Mouse (Mus musculus) midbrain, embryonic 12.5 days (tissue): ENCODE results near the gene Cdh4. TPM values are rescaled to one million over a fixed set of nuclear protein-coding genes. Genes with fewer than 3 reads are reported as not detected.
A peak's percentile ranks its signal among the peaks of the same experiment; 100 is the strongest.

ENCODE experiments used
- ATAC-seq: fragments of 200-750 bp; cut with Nextera tagmentation; 2 replicates; pipeline ENCODE4 v1.8.0; 2017; ENCODE audit warnings: low read depth, moderate TSS enrichment, moderate library complexity; ENCODE audit not compliant: low FRiP score
- H3K27ac ChIP-seq: fragments of 300-500 bp; sonication (generic); replicated peaks from 2 replicates; pipeline ENCODE4 v1.5.1; 2016; ENCODE audit warnings: mild to moderate bottlenecking
- H3K27me3 ChIP-seq: fragments of 300-500 bp; sonication (generic); 2 replicates; pipeline ENCODE4 v1.6.1; 2016; ENCODE audit warnings: mild to moderate bottlenecking
- H3K36me3 ChIP-seq: fragments of 300-500 bp; sonication (generic); 2 replicates; pipeline ENCODE4 v1.6.1; 2016
- H3K4me1 ChIP-seq: fragments of 300-500 bp; sonication (generic); 2 replicates; pipeline ENCODE4 v1.6.1; 2016
- H3K4me2 ChIP-seq: fragments of 300-500 bp; sonication (generic); replicated peaks from 2 replicates; pipeline ENCODE4 v1.6.1; 2016; ENCODE audit warnings: mild to moderate bottlenecking, moderate library complexity
- H3K4me3 ChIP-seq: fragments of 300-500 bp; sonication (generic); 2 replicates; pipeline ENCODE4 v1.5.1; 2016; ENCODE audit warnings: mild to moderate bottlenecking
- H3K9ac ChIP-seq: fragments of 300-500 bp; sonication (generic); replicated peaks from 2 replicates; pipeline ENCODE4 v1.6.1; 2016; ENCODE audit warnings: mild to moderate bottlenecking, moderate library complexity
- H3K9me3 ChIP-seq: fragments of 300-500 bp; sonication (generic); 2 replicates; pipeline ENCODE4 v1.6.1; 2016; ENCODE audit warnings: mild to moderate bottlenecking
- WGBS: fragments of 180-500 bp; shearing (Covaris S2); methylation state at CpG from one replicate; pipeline ENCODE4 v1.1.7; 2016; 5-methylcytosine and 5-hydroxymethylcytosine counted together
- polyA plus RNA-seq: library from polyadenylated mRNA; unstranded; fragments of >200 nt; fragmentation: Nextera tagmentation; extraction: Ambion mirVana; gene quantifications from 2 replicates; pipeline ENCODE4 v1.2.1, GENCODE M21; 2016

Cdh4 gene
- polyA plus RNA-seq, 1 experiment from 2014 or later, result 18.2 TPM

DNA sequence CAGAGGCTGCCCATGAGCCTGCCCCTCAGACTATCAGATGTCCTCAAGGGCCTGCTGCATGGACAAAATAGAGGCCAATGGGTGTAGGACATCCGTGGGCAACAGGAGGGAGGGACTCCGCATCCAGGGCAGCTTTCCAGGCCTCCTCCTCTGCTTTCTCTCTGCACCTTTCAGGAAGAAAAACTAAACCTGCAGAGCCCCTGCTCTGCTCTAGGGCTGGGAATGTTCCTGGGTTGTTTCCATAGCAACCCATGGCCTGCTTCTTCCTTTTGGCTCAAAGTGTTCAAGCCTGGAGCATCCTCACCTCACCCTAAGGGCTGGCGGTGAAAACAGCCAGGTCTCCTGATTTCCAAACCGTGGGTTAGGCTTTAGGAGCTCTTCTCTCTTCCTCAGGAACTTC is 414.9 kb downstream of the Cdh4 start:
- Histone ChIP-seq H3K27ac (no peak overlapping the region), H3K9ac (no peak overlapping the region), H3K27me3 (peaks cover 7% of the 10 kb centered on the region; the same call in 1 of the 2 replicates), H3K9me3 (no peaks in the 10 kb centered on the region), H3K4me1 (peaks cover 33% of the 10 kb centered on the region), H3K4me3 (no peak overlapping the region), H3K4me2 (no peak overlapping the region), H3K36me3 (no peaks in the 10 kb centered on the region)
- 66% methylated on average over 4 of the region's 4 CpGs for WGBS
- ATAC-seq, result no peak

DNA sequence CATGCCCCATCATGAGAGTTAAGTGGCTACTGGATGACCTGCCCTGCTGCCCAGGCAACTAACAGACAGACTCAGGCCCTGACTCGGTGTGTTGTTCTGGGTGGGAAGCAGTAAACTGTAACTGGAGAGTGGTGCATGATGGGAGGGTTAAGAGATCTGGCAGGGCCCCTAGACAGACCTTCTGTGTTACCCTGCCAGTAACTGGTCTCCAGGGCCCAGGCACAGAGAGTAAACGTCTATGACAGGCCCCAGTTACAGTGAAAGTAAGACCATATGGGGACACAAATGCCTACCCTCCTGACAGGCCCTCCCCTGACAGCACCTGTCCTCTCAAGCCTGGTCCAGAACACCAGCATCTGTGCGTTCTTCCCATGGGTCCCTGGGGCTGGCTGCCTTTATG is 420.4 kb downstream of the Cdh4 start:
- H3K4me2 ChIP-seq, result no peak overlapping the region
- no peak overlapping the region for H3K4me3 ChIP-seq
- H3K36me3 ChIP-seq, result no peaks in the 10 kb centered on the region
- H3K9me3 ChIP-seq, result no peaks in the 10 kb centered on the region
- 91% methylated on average over 3 of the region's 3 CpGs for WGBS
- no peak for ATAC-seq
- no peaks in the 10 kb centered on the region for H3K4me1 ChIP-seq
- no peak overlapping the region for H3K27ac ChIP-seq
- peaks cover 11% of the 10 kb centered on the region; the same call in 1 of the 2 replicates for H3K27me3 ChIP-seq
- H3K9ac ChIP-seq, result no peak overlapping the region

DNA sequence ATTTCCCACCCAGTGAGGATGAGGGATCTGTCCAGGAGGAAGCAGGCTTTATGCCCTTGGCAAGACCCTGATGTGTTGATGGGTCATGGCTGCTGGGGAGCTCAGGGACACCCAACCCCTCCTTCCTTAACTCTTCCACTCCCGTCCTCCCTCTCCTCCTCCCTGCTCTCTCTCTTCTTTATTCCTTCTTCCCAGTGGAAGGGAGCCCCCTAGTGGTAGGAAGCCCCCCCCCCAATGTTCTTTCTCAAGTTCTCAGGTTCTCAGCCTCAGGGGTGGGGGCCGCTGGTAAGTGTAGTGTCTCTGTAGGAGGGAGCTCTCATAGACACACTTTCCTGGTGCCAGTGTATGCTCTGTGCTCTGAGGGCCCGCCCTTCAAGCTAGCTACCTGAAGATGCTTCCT is 421.0 kb downstream of the Cdh4 start:
- Histone ChIP-seq H3K36me3 (no peaks in the 10 kb centered on the region), H3K4me3 (no peak overlapping the region), H3K27ac (no peak overlapping the region), H3K9ac (no peak overlapping the region), H3K4me1 (no peaks in the 10 kb centered on the region), H3K27me3 (peaks cover 11% of the 10 kb centered on the region), H3K4me2 (no peak overlapping the region), H3K9me3 (no peaks in the 10 kb centered on the region)
- ATAC-seq, result no peak
- WGBS, result 70% methylated on average over 3 of the region's 3 CpGs

DNA sequence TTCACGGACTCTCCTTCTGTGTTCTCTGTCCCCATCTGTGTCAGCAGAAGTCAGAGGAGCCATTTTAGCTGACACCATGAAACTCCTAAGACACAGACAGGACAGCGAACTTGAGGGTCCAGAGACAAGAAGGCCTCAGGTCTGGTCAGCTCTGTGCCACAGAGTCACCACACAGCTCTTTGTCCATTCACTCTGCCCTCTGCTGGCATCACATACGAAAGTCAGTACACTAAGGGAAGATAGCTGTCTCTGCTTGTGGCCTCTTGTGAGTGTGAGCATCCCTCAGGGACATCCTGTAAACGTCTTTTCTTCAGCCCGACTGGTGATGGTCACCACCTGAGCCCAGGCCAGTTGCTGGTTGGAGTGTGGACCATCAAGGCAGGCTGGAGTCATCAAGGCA is 422.9 kb downstream of the Cdh4 start:
- no peak overlapping the region for H3K4me2 ChIP-seq
- H3K9me3 ChIP-seq, result no peaks in the 10 kb centered on the region
- peaks cover 11% of the 10 kb centered on the region for H3K27me3 ChIP-seq
- no peak overlapping the region for H3K9ac ChIP-seq
- H3K36me3 ChIP-seq, result no peaks in the 10 kb centered on the region
- H3K27ac ChIP-seq, result no peak overlapping the region
- H3K4me3 ChIP-seq, result no peak overlapping the region
- peaks cover 7% of the 10 kb centered on the region for H3K4me1 ChIP-seq
- no peak for ATAC-seq
- WGBS, result 72% methylated on average over 5 of the region's 5 CpGs

DNA sequence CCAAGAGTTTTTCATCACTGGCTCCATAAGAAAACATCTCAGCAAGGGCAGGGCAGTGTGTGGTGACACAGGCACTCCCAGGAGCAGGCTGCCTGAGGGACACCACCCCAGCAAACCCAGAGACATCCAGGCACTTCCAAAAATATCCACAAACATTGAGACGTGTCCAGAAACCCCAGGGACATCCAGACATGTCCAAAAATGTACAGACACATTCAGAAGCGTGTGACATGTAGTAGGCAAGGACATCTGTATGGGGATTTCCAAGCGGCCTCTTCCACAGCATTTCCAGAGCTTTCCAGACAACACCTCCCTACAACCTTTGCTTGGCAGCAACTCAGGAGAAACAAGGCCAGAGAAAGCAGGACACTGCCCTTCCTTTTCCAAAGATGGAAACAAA is 425.4 kb downstream of the Cdh4 start:
- H3K4me1 ChIP-seq, result peaks cover 7% of the 10 kb centered on the region
- H3K9me3 ChIP-seq, result no peaks in the 10 kb centered on the region
- no peak overlapping the region for H3K4me3 ChIP-seq
- H3K27me3 ChIP-seq, result peaks cover 3% of the 10 kb centered on the region; the same call in 1 of the 2 replicates
- H3K9ac ChIP-seq, result no peak overlapping the region
- H3K36me3 ChIP-seq, result no peaks in the 10 kb centered on the region
- H3K27ac ChIP-seq, result no peak overlapping the region
- 80% methylated on average over 3 of the region's 3 CpGs for WGBS
- ATAC-seq, result no peak
- H3K4me2 ChIP-seq, result no peak overlapping the region

DNA sequence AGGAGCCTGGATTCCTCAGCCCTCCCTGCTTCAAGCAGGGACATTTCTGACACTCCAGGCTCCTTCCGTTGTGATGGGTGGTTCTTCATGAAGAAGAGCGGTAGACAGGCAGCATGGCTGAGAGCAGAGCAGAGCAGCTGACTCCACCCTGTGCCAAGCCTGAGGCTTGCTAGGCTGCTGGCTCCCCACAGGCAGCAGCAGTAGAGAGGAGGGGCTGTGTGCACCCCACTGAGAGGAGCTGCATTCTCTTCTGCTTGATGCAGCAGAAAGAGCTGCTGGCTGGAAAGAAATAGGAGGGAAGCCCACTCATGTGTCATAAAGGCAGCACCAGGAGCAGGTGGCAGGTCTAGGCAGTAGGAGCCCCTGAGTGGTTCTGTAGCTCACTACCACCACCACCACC is 427.6 kb downstream of the Cdh4 start:
- H3K9me3 ChIP-seq, result no peaks in the 10 kb centered on the region
- peaks cover 7% of the 10 kb centered on the region for H3K4me1 ChIP-seq
- H3K4me3 ChIP-seq, result no peak overlapping the region
- H3K27ac ChIP-seq, result 0 out of 2 replicates have a peak overlapping the region, but pooled peaks have one; percentile 39
- peaks cover 5% of the 10 kb centered on the region for H3K27me3 ChIP-seq
- H3K9ac ChIP-seq, result no peak overlapping the region
- ATAC-seq, result no peak
- H3K4me2 ChIP-seq, result no peak overlapping the region
- WGBS, result 14% methylated on average over 2 of the region's 2 CpGs
- H3K36me3 ChIP-seq, result no peaks in the 10 kb centered on the region

DNA sequence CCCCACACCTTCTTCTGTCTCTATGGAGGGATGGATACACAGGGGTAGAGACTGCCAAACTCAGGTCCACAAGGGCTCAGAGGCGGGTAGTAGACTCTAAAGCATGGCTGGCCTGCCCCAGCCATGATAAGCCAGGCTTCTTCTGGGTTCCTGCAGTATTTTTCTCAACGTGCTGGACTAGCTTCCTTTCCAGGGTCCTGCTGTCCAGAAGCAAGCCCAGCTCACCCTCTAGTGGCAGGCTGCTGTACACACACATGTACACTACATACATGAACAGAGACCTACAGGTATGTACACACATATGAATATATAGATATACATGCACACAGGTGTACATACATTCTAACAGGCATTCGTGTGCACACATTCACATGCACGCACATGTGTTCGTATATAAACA is 430.5 kb downstream of the Cdh4 start:
- WGBS, result 70% methylated on average over 5 of the region's 5 CpGs
- Histone ChIP-seq H3K4me3 (no peak overlapping the region), H3K9me3 (no peaks in the 10 kb centered on the region), H3K4me2 (no peak overlapping the region), H3K27me3 (peaks cover 5% of the 10 kb centered on the region), H3K36me3 (no peaks in the 10 kb centered on the region), H3K27ac (no peak overlapping the region), H3K4me1 (peaks cover 7% of the 10 kb centered on the region), H3K9ac (no peak overlapping the region)
- ATAC-seq, result no peak

DNA sequence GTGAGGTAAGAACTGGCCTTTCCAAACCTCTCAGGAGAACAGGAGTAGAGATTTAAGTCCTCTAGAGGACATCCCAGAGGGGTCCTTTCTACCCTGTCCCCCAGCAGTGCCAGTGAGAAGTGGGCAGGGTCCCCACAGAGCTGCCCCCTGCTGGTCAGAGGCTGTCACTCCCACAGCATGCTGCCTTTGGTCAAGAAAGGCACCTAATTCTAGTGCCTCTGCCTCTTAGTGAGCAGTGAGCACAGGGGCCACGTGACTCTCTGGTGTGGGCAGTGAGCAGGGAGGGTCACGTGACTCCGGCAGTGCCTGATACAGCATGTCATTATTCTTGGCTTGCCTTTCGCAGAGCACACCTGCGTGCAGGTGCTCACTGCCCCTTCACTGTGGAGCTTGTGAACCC is 431.1 kb downstream of the Cdh4 start:
- no peak overlapping the region for H3K9ac ChIP-seq
- no peaks in the 10 kb centered on the region for H3K36me3 ChIP-seq
- no peaks in the 10 kb centered on the region for H3K9me3 ChIP-seq
- H3K27me3 ChIP-seq, result peaks cover 5% of the 10 kb centered on the region; the same call in 1 of the 2 replicates
- H3K4me2 ChIP-seq, result no peak overlapping the region
- 56% methylated on average over 5 of the region's 5 CpGs for WGBS
- H3K4me1 ChIP-seq, result peaks cover 7% of the 10 kb centered on the region
- H3K4me3 ChIP-seq, result no peak overlapping the region
- no peak overlapping the region for H3K27ac ChIP-seq
- no peak for ATAC-seq

DNA sequence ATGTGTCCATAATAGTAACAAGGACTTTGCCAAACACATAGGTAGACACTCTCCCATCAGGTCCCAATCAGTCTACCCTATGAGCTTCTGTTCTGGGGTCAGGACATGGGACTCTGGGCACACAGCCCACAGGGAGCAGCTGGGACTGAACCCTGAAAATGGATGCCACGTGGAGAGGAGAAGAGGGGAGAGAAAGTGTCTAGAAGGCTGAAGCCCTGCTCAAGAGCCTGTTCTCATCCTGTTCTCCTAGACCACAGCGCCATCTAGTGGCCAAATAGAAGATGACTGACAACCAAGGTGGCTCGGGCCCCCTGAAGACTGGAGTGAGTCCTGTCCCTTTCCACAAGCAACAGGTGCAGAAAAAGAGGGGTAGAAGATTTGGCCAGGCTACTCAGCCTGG is 432.9 kb downstream of the Cdh4 start:
- Histone ChIP-seq H3K27ac (no peak overlapping the region), H3K9me3 (no peaks in the 10 kb centered on the region), H3K4me2 (no peak overlapping the region), H3K27me3 (peaks cover 5% of the 10 kb centered on the region; the same call in 1 of the 2 replicates), H3K9ac (no peak overlapping the region), H3K4me1 (no peaks in the 10 kb centered on the region), H3K36me3 (no peaks in the 10 kb centered on the region), H3K4me3 (no peak overlapping the region)
- WGBS, result 3% methylated on average over 3 of the region's 3 CpGs
- ATAC-seq, result peak; percentile 64

DNA sequence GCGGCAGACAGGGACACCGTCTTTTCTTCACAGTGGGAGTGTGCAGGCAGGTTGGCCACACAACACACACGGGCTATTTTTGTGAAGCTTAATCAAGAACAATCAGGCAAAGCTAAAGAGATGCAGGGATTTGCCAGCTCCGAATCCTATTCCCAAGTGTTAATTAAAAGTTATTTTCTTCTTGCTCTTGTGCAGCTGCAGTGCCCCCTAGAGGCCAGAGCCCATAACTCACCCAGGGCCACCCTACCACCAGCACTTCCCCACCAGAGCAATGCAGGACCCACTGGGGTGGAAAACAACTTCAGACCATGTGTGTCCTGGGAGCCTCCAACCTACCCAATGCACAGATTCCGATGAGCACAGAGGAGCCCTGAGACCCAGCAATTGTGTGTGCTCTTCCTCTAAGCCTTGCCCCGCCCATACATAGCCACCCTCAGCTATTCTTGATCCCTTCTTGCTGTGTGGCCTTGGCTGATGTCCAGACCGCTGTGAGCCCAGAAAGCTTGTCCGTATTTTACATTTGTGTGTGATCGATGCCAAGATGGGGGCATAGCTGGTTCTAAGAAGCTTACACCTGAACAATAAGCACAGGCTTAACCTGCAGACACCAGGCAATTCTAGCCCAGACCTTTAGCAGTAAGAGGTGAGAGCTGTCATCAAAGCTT is 435.5 kb downstream of the Cdh4 start:
- ATAC-seq, result no peak
- no peak overlapping the region for H3K27ac ChIP-seq

DNA sequence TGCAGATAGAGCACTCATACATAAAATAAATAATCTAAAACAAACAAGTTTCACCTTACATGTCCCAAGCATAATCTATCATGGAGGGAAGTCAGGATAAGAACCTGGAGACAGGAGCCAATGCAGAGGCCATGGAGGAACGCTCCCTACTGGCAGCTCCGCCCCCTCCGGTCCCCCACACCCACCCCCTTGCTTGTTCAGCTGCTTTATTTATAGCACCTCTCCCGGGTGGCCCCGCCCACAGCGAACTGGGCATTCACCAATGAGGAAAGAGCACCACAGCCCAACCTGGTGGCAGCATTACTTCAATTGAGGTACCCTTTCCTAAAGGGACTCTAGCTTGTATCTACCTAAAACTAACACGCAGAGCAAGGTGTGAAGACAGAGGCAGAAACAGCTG is 442.3 kb downstream of the Cdh4 start:
- no peak for ATAC-seq
- 42% methylated on average over 7 of the region's 7 CpGs for WGBS

More for the DNA sequence above, 435.5 kb downstream of the Cdh4 start:
- H3K9me3 ChIP-seq, result no peaks in the 10 kb centered on the region
- no peak overlapping the region for H3K4me3 ChIP-seq
- no peak overlapping the region for H3K4me2 ChIP-seq
- H3K36me3 ChIP-seq, result no peaks in the 10 kb centered on the region
- no peaks in the 10 kb centered on the region for H3K4me1 ChIP-seq
- H3K9ac ChIP-seq, result no peak overlapping the region
- peaks cover 5% of the 10 kb centered on the region; the same call in 1 of the 2 replicates for H3K27me3 ChIP-seq
- 69% methylated on average over 9 of the region's 9 CpGs for WGBS

DNA sequence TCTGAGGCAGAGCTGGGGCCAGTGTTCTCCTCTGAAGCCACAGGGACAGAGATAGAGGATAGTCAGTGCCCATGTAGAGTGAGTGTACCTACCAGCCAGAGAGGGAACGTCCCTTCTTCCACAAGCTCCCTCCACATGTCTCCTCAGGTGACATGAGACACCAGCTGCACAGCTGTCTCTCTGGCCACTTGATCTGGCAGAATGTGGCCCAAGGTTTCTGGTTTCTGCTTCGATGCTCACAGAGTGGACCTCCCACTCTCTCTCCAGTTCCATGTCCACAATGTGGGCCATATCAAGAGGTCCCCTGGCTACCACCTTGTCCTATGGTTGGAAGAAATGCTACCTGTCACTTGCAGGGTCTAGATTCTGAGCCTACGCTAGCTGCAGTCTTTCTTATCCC is 448.8 kb downstream of the Cdh4 start:
- no peak overlapping the region for H3K4me2 ChIP-seq
- WGBS, result 89% methylated on average over 3 of the region's 3 CpGs
- no peak for ATAC-seq

More for the DNA sequence above, 442.3 kb downstream of the Cdh4 start:
- no peak overlapping the region for H3K4me3 ChIP-seq
- no peaks in the 10 kb centered on the region for H3K4me1 ChIP-seq
- peaks cover 5% of the 10 kb centered on the region; the same call in 1 of the 2 replicates for H3K36me3 ChIP-seq
- no peak overlapping the region for H3K9ac ChIP-seq
- no peak overlapping the region for H3K4me2 ChIP-seq
- no peaks in the 10 kb centered on the region for H3K9me3 ChIP-seq
- no peaks in the 10 kb centered on the region for H3K27me3 ChIP-seq
- H3K27ac ChIP-seq, result no peak overlapping the region

DNA sequence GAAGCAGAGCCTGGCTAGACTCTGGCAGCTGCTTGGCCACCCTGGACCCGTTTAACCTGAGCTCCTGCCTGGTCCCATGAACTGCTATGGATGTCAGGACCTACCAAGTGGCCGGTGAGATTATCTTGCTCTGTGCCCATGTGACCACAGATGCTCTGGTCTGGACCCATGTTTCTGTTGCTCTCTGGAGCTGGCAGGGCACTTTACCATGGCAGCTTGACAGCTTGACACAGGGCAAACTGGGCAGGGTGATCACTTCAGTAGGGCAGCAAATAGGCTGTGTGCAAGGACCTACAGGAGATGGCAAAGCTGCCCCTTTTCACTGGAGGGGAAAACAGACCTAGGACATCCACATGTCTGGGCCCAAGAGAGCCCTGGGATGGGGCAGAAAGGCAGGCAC is 454.7 kb downstream of the Cdh4 start:
- Histone ChIP-seq H3K36me3 (no peaks in the 10 kb centered on the region), H3K27me3 (no peaks in the 10 kb centered on the region), H3K9me3 (no peaks in the 10 kb centered on the region), H3K4me1 (no peaks in the 10 kb centered on the region), H3K4me3 (no peak overlapping the region), H3K4me2 (no peak overlapping the region), H3K9ac (no peak overlapping the region), H3K27ac (no peak overlapping the region)
- 89% methylated on average over 2 of the region's 2 CpGs for WGBS
- ATAC-seq, result no peak

More for the DNA sequence above, 448.8 kb downstream of the Cdh4 start:
- Histone ChIP-seq H3K27ac (no peak overlapping the region), H3K27me3 (no peaks in the 10 kb centered on the region), H3K36me3 (peaks cover 5% of the 10 kb centered on the region; the same call in 1 of the 2 replicates), H3K4me1 (no peaks in the 10 kb centered on the region), H3K9me3 (no peaks in the 10 kb centered on the region), H3K4me3 (no peak overlapping the region), H3K9ac (no peak overlapping the region)
